Mouse (Mus musculus) heart, adult 9 months (tissue): Measurements from ENCODE around the gene Tnfsf15.

Source experiments
- DNase-seq, 2 experiments: peaks; one replicate each; pipeline ENCODE4 v3.0.0; 2022; ENCODE audit warnings: low spot score in 2 of 2

The Tnfsf15 gene

GRCm38 (mm10) chr4:63742763-63743371 is 2.0 kb downstream of the Tnfsf15 start:
- no peak for DNase-seq

GRCm38 (mm10) chr4:63742101-63742500 is 2.8 kb downstream of the Tnfsf15 start:
- DNase-seq: no peak

- DNase-seq: no peak
Observed at GRCm38 (mm10) chr4:63740761-63741160, 4.2 kb downstream of the Tnfsf15 start.

- no peak for DNase-seq
Observed at GRCm38 (mm10) chr4:63740001-63740400, 4.9 kb downstream of the Tnfsf15 start.

- DNase-seq: peak; percentile 5 to 15
Observed at GRCm38 (mm10) chr4:63739524-63739923, 5.4 kb downstream of the Tnfsf15 start.

GRCm38 (mm10) chr4:63738364-63738997 is 6.4 kb downstream of the Tnfsf15 start:
- DNase-seq: no peak

GRCm38 (mm10) chr4:63731299-63731698 is 13.6 kb downstream of the Tnfsf15 start:
- DNase-seq: no peak

GRCm38 (mm10) chr4:63726727-63727126 is 18.2 kb downstream of the Tnfsf15 start:
- DNase-seq: no peak

- no peak for DNase-seq
Observed at GRCm38 (mm10) chr4:63725981-63726380, 18.9 kb downstream of the Tnfsf15 start.

GRCm38 (mm10) chr4:63717922-63718643 is 26.8 kb downstream of the Tnfsf15 start:
- DNase-seq: peak; percentile 42 to 51

GRCm38 (mm10) chr4:63711886-63712285 is 33.0 kb downstream of the Tnfsf15 start:
- no peak for DNase-seq

- DNase-seq: peak in 1 of 2 experiments; percentile 5
Observed at GRCm38 (mm10) chr4:63710431-63711220, 34.3 kb downstream of the Tnfsf15 start.

GRCm38 (mm10) chr4:63706279-63706971 is 38.5 kb downstream of the Tnfsf15 start:
- no peak for DNase-seq

GRCm38 (mm10) chr4:63704232-63704631 is 40.7 kb downstream of the Tnfsf15 start:
- DNase-seq: no peak

GRCm38 (mm10) chr4:63703686-63704085 is 41.2 kb downstream of the Tnfsf15 start:
- DNase-seq: no peak

- no peak for DNase-seq
Observed at GRCm38 (mm10) chr4:63702006-63702704, 42.8 kb downstream of the Tnfsf15 start.

- no peak for DNase-seq
Observed at GRCm38 (mm10) chr4:63699749-63700148, 45.2 kb downstream of the Tnfsf15 start.

- DNase-seq: no peak
Observed at GRCm38 (mm10) chr4:63696921-63697320, 48.0 kb downstream of the Tnfsf15 start.

GRCm38 (mm10) chr4:63692351-63692750 is 52.6 kb downstream of the Tnfsf15 start:
- no peak for DNase-seq

- no peak for DNase-seq
Observed at GRCm38 (mm10) chr4:63687429-63687828, 57.5 kb downstream of the Tnfsf15 start.

GRCm38 (mm10) chr4:63686157-63686556 is 58.8 kb downstream of the Tnfsf15 start:
- peak in 1 of 2 experiments; percentile 41 for DNase-seq
